Mouse (Mus musculus) cerebellum, adult 11-12 months (tissue): Measurements from ENCODE around the gene Ubxn11.

Source experiments
- DNase-seq: peaks from one replicate; pipeline ENCODE4 v3.0.0; 2022

Gene Ubxn11

GRCm38 (mm10) chr4:134091225-134091529 is 11.2 kb upstream of the Ubxn11 start:
- DNase-seq, result no peak

GRCm38 (mm10) chr4:134092382-134093288 is 9.7 kb upstream of the Ubxn11 start:
- DNase-seq, result no peak

GRCm38 (mm10) chr4:134094004-134094564 is 8.3 kb upstream of the Ubxn11 start:
- DNase-seq, result no peak

GRCm38 (mm10) chr4:134094923-134095547 is 7.3 kb upstream of the Ubxn11 start, which contains the start of gene Cd52:
Gene Cd52 (minus strand): TSS chr4:134095082.
- DNase-seq, result no peak

GRCm38 (mm10) chr4:134096120-134096519 is 6.2 kb upstream of the Ubxn11 start:
- DNase-seq, result no peak

- no peak for DNase-seq
Observed at GRCm38 (mm10) chr4:134097015-134097608, 5.3 kb upstream of the Ubxn11 start.

- DNase-seq, result no peak
Observed at GRCm38 (mm10) chr4:134098628-134099027, 3.7 kb upstream of the Ubxn11 start.

- DNase-seq, result no peak
Observed at GRCm38 (mm10) chr4:134100245-134100644, 2.1 kb upstream of the Ubxn11 start.

- DNase-seq, result no peak
Observed at GRCm38 (mm10) chr4:134102742-134103119, 361 bp downstream of the Ubxn11 start.

GRCm38 (mm10) chr4:134106105-134106504 is 3.7 kb downstream of the Ubxn11 start:
- no peak for DNase-seq

GRCm38 (mm10) chr4:134107730-134108129 is 5.4 kb downstream of the Ubxn11 start:
- no peak for DNase-seq

- no peak for DNase-seq
Observed at GRCm38 (mm10) chr4:134108196-134108595, 5.8 kb downstream of the Ubxn11 start.

- no peak for DNase-seq
Observed at GRCm38 (mm10) chr4:134110653-134111052, 8.3 kb downstream of the Ubxn11 start.

- no peak for DNase-seq
Observed at GRCm38 (mm10) chr4:134112403-134112802, 10.0 kb downstream of the Ubxn11 start.

GRCm38 (mm10) chr4:134113356-134113994 is 11.1 kb downstream of the Ubxn11 start:
- no peak for DNase-seq

GRCm38 (mm10) chr4:134114038-134114437 is 11.7 kb downstream of the Ubxn11 start:
- DNase-seq, result no peak

- no peak for DNase-seq
Observed at GRCm38 (mm10) chr4:134115215-134116144, 13.1 kb downstream of the Ubxn11 start.

GRCm38 (mm10) chr4:134116501-134116900 is 14.1 kb downstream of the Ubxn11 start:
- DNase-seq, result no peak

GRCm38 (mm10) chr4:134117012-134117411 is 14.6 kb downstream of the Ubxn11 start:
- DNase-seq, result no peak

GRCm38 (mm10) chr4:134118126-134118800 is 15.9 kb downstream of the Ubxn11 start:
- no peak for DNase-seq

- DNase-seq, result no peak
Observed at GRCm38 (mm10) chr4:134119042-134119441, 16.7 kb downstream of the Ubxn11 start.
